Mouse (Mus musculus) naive thymus-derived CD4-positive, alpha-beta T cell, adult 2 months (primary cell): ENCODE data around the gene Marveld1.

Experiments used
- DNase-seq: peaks from one replicate; pipeline ENCODE4 v3.0.0-alpha.2; 2011; ENCODE audit warnings: low read depth

Marveld1 gene

DNA sequence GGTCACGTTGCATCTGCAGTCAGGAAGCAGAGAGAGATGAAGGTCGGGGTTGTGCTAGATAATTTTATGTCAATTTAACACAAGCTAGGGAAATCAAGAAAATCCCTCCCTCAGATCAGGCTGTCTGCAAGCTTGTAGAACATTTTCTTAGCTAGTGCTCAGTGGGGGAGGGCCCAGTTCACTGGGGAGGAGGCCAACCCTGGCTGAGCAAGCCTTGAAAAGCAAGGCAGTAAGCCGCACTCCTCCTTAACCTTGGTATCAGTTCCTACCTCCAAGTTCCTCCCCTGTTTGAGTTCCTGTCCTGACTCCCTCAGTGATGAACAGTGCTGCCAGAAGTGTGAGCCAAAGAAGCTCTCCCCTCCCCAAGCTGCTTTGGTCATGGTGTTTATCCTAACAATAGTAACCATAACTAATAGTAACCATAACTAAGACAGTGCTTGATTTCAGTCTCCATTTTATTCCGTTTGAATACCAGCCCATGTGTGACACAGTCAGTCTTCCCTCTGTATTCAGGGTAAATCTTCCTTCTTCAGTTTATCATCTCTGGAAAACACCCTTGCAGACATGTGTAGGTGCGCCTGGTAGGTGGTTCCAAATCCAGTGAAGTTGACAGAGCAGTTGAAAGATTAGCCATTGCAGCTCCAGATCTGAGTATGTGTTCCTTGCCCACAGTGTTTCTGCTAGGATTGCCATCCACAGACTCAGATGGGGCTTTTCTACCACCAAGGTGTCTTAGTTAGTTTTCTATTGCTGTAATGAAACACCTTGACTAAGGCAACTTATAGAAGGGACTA, 7.3 kb upstream of the Marveld1 start:
- DNase-seq: no peak

DNA sequence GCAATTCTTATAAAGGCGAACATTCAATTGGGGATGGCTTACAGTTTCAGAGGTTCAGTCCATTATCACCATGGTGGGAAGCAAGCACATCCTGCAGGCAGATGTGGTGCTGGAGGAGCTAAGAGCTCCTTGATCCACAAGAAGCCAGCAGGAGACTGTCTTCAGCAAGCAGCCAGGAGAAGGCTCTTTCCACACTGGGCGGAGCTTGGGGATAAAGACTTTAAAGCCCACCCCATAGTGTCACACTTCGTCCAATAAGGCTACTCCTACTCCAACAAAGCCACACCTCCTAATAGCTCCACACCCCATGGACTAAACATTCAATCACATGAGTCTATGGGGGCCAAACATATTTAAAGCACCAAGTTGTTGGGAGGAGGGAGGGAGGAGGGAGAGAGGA, 5.2 kb upstream of the Marveld1 start:
- no peak for DNase-seq

DNA sequence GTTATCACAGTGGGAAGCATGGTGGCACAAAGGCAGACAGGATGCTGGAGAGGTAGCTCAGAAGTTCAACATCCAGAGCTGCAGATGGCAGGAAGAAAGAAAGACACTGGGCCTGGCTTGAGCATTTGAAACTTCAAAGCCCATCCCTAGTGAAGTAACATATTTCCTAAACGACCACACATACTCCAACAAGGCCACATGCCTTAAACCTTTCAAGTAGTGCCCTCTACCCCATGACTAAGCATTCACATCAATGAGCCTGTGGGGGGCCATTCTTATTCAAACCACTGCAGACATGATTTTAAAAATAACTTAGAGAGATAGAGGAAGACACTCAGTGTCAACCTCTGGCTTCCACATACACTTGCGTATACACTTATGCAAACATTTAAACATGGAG, 4.4 kb upstream of the Marveld1 start:
- no peak for DNase-seq

DNA sequence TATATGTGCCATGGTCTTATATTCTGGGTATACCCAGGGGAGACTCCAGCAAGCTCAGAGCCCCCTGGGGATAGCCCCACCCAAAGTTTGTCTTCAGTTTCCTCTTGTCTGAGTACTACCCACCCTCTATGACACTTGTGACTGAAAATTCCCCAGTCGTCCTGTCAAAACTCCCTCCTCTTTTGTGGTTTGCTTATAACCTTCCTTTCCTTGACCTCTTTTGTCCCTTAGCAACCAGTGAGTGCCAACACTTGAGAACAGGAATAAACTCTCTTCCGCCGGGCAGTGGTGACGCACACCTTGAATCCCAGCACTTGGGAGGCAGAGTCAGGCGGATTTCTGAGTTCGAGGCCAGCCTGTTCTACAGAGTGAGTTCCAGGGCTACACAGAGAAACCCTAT, 3.1 kb upstream of the Marveld1 start:
- DNase-seq: no peak

DNA sequence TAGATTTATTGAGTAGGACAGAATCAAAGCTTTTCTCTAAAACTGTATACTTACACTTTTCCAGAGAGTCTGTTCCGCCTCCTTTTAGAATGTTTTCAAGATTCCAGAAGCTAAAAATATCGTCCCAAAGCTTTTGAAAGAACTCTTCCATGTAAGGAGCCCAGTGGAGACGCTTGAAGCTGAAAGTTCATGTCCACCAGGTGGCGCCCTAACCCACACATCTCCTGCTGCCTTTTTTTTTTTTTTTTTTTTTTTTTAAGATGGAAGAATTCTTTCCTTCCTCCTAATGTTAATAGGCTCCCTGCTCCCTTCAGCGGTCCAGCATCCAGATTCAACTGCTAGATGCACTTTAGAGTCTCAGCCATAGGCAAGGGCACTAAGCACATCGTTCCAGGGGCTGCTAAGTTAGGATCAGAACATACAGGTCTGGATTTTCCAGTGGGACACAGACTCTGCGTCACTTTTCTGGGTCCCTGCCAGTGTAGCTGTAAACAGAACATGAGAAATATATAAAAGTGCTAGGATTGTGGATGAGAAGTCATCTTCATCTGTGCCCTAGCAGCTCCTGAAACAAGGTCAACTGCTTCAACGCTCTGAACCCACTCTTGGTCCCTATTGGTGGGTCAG, 2.5 kb upstream of the Marveld1 start:
- peak; percentile 91 for DNase-seq

DNA sequence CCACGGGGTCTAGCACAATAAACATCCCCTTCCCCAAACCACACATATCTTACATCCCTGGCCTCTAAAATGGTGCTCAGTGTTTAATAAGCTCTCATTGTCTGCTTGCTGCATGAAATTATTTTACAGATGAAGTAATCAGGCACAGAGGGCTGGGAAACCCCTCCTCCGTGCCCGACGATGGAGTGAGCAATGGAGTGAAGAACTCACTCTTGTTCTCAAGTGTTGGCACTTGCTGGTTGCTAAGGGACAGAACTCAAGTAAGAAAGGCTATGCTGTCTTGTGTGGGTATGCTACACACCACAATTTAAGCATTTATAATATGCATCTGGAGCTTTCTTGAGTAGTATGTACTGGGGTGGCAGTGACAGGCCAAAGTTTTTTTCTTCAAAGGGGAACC, 2.0 kb upstream of the Marveld1 start:
- DNase-seq: no peak

DNA sequence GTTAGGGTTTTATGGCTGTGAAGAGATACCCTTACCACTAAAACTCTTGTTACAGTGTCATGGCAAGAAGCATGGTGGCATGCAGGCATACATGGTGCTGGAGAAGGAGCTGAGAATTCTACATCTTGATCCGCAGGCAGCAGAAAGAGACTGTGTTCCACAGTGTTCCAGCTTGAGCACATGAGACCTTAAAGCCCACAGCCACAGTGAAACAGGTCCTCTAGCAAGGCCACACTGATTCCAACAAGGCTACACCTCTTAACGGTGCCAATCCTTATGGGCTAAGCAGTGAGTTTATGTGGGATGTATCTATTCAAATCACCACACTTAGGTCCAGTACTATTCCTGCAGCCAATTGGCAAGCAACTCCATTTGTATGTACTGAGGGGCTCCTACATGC, 1.5 kb upstream of the Marveld1 start:
- no peak for DNase-seq

DNA sequence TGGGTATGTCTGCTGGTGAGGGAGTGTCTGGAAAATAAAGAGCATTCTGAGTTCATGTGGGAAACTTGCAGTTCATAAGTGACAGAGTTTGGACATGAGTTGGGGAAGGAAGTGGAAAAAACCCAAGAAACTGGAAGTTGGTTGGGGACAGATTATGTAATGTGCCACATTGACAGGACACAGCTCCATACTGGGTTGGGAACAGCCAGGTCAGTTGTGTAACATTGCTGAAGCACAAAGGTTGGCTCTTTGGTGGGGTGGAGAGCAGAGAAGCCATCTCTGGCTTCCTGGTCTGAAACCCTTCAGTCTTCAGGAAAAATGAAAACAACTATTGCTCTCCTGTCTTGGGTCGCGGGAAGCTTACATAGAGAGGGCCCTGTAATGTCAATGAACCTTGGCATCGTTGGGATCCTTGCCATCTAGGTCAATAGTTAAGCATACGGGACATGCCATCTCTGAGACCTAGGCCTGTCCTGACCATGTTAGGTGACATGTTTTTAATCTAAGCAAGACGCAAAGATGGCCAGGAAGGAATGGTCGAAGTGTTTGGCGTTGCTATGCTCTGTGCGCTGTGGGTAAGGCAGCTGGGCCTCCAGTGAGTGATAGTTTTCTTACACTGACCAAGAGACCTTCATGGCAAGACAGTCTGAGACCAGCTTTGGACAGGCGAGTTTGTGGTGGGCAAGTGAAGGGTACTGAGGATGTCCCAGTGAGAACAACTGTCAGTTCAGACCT, 757 bp upstream of the Marveld1 start:
- DNase-seq: no peak

DNA sequence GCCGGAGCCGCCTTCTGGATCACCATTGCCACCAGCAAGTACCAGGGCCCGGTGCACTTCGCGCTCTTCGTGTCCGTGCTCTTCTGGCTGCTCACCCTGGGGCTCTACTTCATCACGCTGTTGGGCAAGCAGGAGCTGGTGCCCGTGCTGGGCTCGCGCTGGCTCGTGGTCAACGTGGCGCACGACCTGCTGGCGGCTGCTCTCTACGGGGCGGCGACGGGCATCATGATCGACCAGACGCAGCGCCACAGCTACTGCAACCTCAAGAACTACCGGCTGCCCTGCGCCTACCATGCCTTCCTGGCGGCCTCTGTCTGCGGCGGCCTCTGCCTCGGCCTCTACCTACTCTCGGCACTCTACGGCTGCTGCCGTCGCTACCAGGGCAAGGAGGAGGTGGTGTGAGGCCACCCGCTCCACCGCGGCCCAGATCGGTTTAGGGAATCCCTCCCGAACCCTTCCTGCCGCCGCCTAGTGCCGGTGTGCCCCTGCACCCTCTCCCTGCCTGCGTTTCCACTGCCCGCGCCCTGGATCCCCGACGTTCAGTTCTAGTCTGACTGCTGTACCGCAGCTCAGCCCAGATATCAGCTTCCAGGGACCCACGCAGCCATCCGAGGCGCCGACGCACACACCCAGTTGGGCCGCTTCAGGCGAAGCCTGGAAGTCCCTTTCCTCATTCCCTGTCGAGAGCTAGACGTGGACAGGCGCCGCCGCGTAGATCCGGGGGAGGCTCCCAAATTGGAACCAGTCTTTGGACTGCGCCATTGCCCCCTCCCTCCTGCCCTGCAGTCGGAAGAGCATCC, 769 bp downstream of the Marveld1 start:
- peak; percentile 61 for DNase-seq

DNA sequence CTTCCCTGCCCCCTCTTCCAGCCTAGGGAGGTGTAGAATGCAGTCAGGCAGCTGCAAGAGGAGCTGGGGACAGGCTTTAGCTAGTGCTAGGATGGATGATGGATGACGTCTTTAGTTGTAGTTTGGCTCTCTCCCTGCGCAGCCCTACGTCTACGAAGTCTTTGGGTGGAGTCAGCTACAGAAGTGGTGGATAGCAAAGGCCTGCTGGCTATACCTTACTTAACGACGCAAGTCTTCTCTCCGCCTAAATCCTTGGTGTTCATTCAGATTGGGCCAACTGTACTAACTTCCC, 1.3 kb downstream of the Marveld1 start:
- no peak for DNase-seq

DNA sequence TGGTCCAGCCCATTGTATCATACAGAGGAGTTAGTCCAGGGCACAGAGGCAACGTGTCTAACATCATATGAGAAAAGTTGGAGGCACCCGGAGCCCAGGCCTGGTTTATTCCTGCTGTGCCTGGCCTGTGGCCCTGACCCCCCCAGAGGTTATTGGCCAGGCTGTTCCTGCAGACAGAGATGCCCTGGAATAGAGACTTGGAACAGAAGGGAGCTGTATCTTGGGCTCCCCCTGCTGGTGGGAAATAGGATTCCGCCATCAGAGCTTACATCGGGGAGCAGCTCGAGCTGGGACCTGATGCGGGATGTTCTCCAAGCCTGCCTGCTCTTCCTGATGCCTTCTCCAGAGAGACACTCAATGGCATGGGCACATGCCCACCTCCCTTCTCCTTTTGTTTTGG, 4.8 kb downstream of the Marveld1 start:
- DNase-seq: peak; percentile 87

DNA sequence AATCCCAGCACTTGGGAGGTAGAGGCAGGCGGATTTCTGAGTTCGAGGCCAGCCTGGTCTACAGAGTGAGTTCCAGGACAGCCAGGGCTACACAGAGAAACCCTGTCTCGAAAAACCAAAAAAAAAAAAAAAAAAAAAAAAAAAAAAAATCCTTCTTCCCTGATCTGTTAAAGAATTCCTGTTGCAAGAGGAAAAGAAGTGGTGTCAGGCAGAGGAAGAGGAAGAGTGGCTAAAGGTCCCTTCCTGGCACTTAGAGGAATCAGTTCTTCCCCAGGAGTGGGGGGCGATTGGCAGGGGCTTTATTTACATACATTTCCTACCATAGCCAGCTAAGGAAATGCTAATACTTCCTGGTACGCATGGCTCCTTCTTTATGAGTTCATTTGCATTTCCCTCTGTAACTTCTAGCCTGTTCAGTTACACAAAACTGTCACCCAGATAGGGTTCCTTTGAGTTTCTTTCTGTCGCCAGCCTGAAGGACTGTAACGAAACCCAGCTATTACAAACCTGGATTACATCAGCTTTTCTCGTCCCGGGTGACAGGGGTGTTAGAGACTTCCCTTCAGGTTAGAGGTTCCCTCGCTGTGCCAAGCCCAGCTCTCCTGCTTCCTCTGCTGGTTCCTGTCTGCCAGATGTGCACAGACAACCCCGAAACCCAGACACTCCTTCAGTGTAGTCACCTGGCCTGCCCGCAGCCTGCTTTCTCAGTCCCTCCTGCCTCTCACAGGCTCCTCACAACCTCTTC, 10.5 kb downstream of the Marveld1 start:
- DNase-seq: no peak

DNA sequence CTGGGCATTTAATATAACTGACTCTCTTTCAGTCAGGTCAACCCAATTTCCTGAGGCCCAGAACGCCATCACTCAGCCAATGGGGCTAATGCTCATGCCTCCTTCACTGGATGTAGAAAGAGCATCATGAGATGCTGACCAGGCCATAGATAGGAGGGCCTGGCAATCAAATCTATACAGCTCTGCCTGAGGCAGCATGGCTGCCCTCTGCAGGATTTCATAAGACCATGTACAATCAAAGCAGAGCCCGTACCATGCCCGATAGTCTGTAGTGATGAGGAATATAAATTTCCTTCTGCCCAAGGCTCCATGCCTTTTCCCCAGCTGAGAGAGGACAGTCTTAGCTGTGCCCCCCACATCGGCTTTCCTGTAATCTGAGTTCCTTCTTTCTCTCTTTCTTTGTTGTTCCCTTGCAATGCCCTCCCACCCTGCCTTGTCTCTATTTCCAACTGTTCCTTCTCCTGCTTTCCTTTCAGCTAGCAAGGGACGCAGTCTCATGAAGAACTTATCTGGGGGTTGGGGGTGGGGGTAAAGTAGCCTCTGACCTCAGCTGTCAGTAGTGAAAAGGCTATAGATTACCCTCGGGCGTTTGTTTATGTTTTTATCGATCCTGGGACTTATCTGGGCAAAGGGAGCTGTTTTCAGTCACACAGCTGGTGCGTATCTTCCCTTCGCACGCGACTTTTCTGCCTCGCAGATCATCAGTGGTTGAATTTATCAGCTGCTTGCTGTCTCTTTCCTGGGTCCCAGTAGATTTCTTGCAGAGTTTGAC, 11.2 kb downstream of the Marveld1 start:
- no peak for DNase-seq

DNA sequence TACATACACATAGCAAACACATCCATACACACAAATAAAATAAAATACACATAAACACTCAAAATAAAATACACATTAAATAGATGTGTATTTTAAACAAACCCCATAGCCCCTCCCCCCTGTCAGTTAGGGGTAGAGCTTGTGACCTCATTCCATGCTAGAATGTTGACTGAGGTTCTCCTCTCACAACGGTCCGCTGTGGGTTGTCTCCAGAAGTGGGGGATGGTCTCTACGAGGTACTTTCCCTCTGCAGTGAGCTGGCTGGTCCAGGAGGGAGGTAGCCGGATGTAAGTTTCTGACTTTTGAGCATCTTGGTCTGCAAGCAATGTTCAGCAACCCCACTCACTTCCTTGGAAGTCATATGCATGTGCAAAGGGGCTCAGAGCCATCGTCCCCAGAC, 16.6 kb downstream of the Marveld1 start, which contains the start of gene Zfyve27:
Zfyve27 (plus strand) TSS at position 188 of the 400 bp plus-strand sequence.
- DNase-seq: no peak

DNA sequence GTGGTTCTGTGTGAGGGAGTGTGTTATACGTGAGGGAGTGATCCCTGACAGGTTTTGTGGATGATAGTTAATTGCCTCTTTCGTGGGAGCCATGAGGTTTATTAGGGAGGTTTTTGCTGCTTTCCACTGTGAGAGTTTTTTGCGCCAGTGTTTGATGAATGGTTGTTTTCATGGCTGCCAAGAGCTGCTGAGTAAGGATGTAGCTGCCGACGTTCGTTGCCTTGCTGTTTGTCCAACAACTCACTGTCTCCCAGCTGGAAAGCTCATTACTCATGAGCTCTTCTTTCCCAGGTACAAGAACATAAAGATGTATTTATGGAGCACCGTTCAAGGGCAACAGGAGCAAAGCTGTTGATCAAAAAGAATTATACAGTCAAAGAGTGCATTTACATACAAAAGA, 17.0 kb downstream of the Marveld1 start:
- DNase-seq: no peak

DNA sequence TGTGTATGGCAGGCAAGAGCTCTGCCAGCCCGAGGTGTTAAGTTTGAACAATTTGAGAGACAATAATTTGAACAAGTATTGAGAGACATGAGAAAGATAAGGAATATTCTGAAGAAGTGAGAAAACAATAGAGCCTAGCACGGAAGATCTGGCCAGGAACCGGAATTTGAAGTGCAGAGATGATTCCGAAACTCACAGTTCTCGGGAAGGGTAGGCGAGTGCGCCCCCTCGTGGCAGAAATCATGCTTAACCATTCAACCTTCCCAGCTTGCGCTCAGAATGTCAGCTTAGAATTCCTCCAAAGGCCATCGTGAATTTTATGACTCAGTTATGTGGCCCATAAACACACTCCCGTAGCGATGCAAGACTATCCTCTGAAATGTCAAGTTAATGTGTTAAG, 18.9 kb downstream of the Marveld1 start:
- DNase-seq: peak; percentile 91

DNA sequence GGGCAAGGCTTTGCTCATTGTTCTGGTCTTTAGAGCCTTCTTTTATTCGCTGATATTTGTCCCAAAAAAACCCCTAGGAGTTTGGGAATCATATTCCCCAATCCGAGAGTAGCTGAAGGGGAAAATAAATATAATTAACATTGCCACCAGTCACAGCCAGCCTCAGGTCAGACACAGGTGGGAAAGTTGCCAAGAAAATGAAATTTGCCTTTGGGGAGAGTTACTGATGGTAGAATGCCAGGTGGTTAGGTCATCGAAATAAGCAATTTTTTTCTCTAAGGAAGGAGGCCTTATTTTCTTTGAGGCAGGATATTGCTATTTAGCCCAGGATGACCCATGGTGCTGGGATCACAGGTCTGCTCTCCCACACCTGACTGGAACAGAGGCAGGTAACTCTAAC, 19.6 kb downstream of the Marveld1 start:
- no peak for DNase-seq

DNA sequence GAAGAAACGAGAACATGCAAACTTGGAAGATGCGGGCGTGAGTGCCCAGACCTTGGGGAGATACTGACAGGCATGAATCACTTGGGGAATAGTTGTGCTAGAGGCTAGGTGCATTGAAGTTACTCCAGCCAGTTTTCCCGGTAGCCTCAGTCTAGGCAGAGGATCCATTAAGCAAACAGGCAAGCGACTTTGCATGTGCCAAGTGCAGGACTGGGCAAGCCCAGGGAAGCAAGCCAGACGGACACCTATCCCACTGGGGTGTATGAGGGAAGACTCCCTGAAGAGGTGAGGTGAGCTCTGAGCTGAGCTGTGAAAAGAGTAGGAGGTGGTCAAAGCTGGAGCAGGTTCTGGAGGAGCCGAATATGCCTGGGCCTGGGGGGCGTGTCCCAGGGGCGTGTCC, 20.3 kb downstream of the Marveld1 start:
- DNase-seq: no peak

DNA sequence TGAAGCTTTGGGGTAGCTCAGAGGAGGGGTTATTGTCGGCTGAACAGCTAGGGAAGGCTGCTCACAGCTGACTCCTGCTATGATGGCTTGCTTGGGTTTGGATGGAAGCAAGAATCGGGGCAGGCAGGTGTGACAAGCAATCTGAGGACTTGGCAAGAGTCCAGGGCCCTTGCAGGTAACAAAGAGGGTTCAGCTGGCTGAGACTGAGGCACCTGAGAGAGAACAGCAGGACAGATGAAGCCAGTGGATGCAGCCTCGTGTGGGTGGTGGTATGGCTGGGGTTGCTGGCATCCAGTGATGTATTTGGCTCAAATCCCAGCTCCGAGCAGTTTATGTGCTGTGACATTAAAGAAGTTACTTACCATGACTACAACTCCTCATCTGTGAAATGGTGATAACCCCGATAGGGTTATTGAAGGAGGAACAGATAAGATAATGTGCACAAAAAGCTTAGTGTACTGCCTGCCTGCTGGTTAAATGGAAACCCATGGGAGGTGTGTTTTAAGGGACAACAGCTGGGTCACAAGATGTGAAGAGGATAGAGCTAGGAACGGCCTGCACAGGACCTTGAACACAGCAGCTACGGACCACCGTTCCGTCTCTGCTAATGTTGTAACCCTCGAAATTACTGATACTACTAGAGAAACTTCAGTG, 22.2 kb downstream of the Marveld1 start:
- DNase-seq: no peak
